ENCODE assay signal across 24 mouse cellular contexts in genomic region chr14:72741667-72742066, GRCm38 (mm10). TPM values are rescaled to one million over a fixed set of nuclear protein-coding genes. Genes with fewer than 3 reads are reported as not detected.
A peak's percentile ranks its signal among the peaks of the same experiment; 100 is the strongest.
DNase-seq lines count a peak whose midpoint lies in the region; ATAC-seq and TF ChIP-seq lines count a peak whose summit lies in the region.
"Had no signal": no experiment of that assay in that cellular context is flagged by ENCODE, and none has a peak within 500 bp of the region (broad histone marks: within the 10 kb centered on the region; RNA-seq: fewer than 3 reads in every experiment).

No protein-coding gene starts in this region.

- no peak overlapping the region for H3K4me2 ChIP-seq in embryonic facial prominence, embryonic 14.5 days (ENCODE audit: low read depth, low read length)
- H3K4me2 ChIP-seq in lung, embryonic 16.5 days (ENCODE audit: low read depth, low read length), result no peak overlapping the region
- H3K4me2 ChIP-seq: embryonic facial prominence, embryonic 15.5 days; heart, embryonic 11.5 days; hindbrain, embryonic 12.5 days; hindbrain, embryonic 15.5 days had no signal

- no peaks in the 10 kb centered on the region for H3K36me3 ChIP-seq in embryonic facial prominence, embryonic 14.5 days (ENCODE audit: control insufficient read depth, insufficient read depth, low read length)
- no peaks in the 10 kb centered on the region for H3K36me3 ChIP-seq in embryonic facial prominence, embryonic 10.5 days (replicated peaks)
- no peaks in the 10 kb centered on the region for H3K36me3 ChIP-seq in lung, embryonic 16.5 days (ENCODE audit: control insufficient read depth, insufficient read depth, low read length)
- H3K36me3 ChIP-seq: embryonic facial prominence, embryonic 15.5 days; hindbrain, embryonic 12.5 days; hindbrain, embryonic 15.5 days had no signal

- no peak for ATAC-seq in embryonic facial prominence, embryonic 14.5 days (ENCODE audit: low read depth)
- peak; percentile 77 for ATAC-seq in lung, embryonic 16.5 days (ENCODE audit: low read depth)
- ATAC-seq: forebrain, embryonic 14.5 days; forebrain, postnatal 0 days had no signal

- H3K9ac ChIP-seq in embryonic facial prominence, embryonic 14.5 days (ENCODE audit: low read depth, low read length), result no peak overlapping the region
- H3K9ac ChIP-seq in lung, embryonic 16.5 days (ENCODE audit: low read length), result no peak overlapping the region
- H3K9ac ChIP-seq: embryonic facial prominence, embryonic 15.5 days; forebrain, postnatal 0 days; hindbrain, embryonic 12.5 days; hindbrain, embryonic 15.5 days had no signal

- H3K27me3 ChIP-seq in embryonic facial prominence, embryonic 14.5 days (replicated peaks; ENCODE audit: control insufficient read depth, insufficient read depth, low read length), result no peaks in the 10 kb centered on the region
- no peaks in the 10 kb centered on the region for H3K27me3 ChIP-seq in embryonic facial prominence, embryonic 10.5 days (replicated peaks; ENCODE audit: low read depth, poor library complexity, severe bottlenecking)
- H3K27me3 ChIP-seq in lung, embryonic 16.5 days (ENCODE audit: control insufficient read depth, insufficient read depth, low read depth, low read length), result no peaks in the 10 kb centered on the region
- no peaks in the 10 kb centered on the region for H3K27me3 ChIP-seq in cerebellum, adult 2 months (ENCODE audit: control insufficient read depth, insufficient read depth, low read length)
- H3K27me3 ChIP-seq: embryonic facial prominence, embryonic 15.5 days; hindbrain, embryonic 12.5 days; hindbrain, embryonic 15.5 days had no signal

- TF ChIP-seq CTCF in cerebellum, adult 2 months (IDR thresholded peaks at IDR 0.05; ENCODE audit: borderline replicate concordance, insufficient read depth, low read depth, low read length), result no peak

- peak; percentile 32 for DNase-seq in embryonic facial prominence, embryonic 14.5 days (ENCODE audit: low spot score)
- DNase-seq in embryonic facial prominence, embryonic 10.5 days (ENCODE audit: low spot score), result no peak
- DNase-seq in lung, postnatal 25 days (ENCODE audit: low spot score), result no peak
- peak; percentile 39 for DNase-seq in testis, postnatal 14 days (ENCODE audit: low spot score)
- DNase-seq in testis, postnatal 10 days (ENCODE audit: low spot score), result no peak
- DNase-seq in cerebellum, adult 2 months, result no peak
- DNase-seq: adrenal gland, adult 2 months; adrenal gland, postnatal 14 days; B cell, adult 2 months; cerebellum, adult 11 months; cerebellum, adult 8-10 months; cerebellum, postnatal 10 days; cerebellum, postnatal 36 days; embryo, embryonic 11 days; forebrain, postnatal 0 days; gastrocnemius, adult 2 months; gastrocnemius, postnatal 14 days; heart, adult 11 months had no signal

- H3K9me3 ChIP-seq in embryonic facial prominence, embryonic 14.5 days (ENCODE audit: control insufficient read depth, low read length), result no peaks in the 10 kb centered on the region
- H3K9me3 ChIP-seq in embryonic facial prominence, embryonic 10.5 days, result no peaks in the 10 kb centered on the region
- H3K9me3 ChIP-seq in lung, embryonic 16.5 days (ENCODE audit: control insufficient read depth, low read length), result no peaks in the 10 kb centered on the region
- H3K9me3 ChIP-seq: embryonic facial prominence, embryonic 15.5 days; hindbrain, embryonic 12.5 days; hindbrain, embryonic 15.5 days had no signal

- peaks cover 7% of the 10 kb centered on the region; the same call in 1 of the 2 replicates for H3K4me1 ChIP-seq in embryonic facial prominence, embryonic 14.5 days (ENCODE audit: control insufficient read depth, insufficient read depth, low read length)
- no peaks in the 10 kb centered on the region for H3K4me1 ChIP-seq in embryonic facial prominence, embryonic 10.5 days
- peaks cover 3% of the 10 kb centered on the region; the same call in 1 of the 2 replicates for H3K4me1 ChIP-seq in lung, embryonic 16.5 days (replicated peaks; ENCODE audit: control insufficient read depth, insufficient read depth, low read length)
- H3K4me1 ChIP-seq in cerebellum, adult 2 months (ENCODE audit: control insufficient read depth, insufficient read depth, low read length), result no peaks in the 10 kb centered on the region
- H3K4me1 ChIP-seq: embryonic facial prominence, embryonic 15.5 days; hindbrain, embryonic 12.5 days; hindbrain, embryonic 15.5 days had no signal

- TF ChIP-seq POLR2A in cerebellum, adult 2 months (IDR thresholded peaks at IDR 0.05; ENCODE audit: borderline replicate concordance, insufficient read depth, low read length), result no peak

- 44% methylated on average over 3 of the region's 3 CpGs for WGBS in embryonic facial prominence, embryonic 14.5 days
- 93% methylated on average over 3 of the region's 3 CpGs for WGBS in embryonic facial prominence, embryonic 10.5 days
- WGBS in lung, embryonic 16.5 days, result 24% methylated on average over 3 of the region's 3 CpGs
- WGBS in cerebellum, adult 2 months, result 35% methylated on average over 3 of the region's 3 CpGs

- H3K4me3 ChIP-seq in embryonic facial prominence, embryonic 14.5 days (ENCODE audit: low read depth, low read length), result no peak overlapping the region
- no peak overlapping the region for H3K4me3 ChIP-seq in embryonic facial prominence, embryonic 10.5 days
- no peak overlapping the region for H3K4me3 ChIP-seq in lung, embryonic 16.5 days (ENCODE audit: low read length)
- no peak overlapping the region for H3K4me3 ChIP-seq in cerebellum, adult 2 months (replicated peaks; ENCODE audit: insufficient read depth, low read depth, low read length)
- H3K4me3 ChIP-seq: embryonic facial prominence, embryonic 15.5 days; gastrocnemius, adult 2 months; hindbrain, embryonic 12.5 days; hindbrain, embryonic 15.5 days had no signal

- no peak overlapping the region for H3K27ac ChIP-seq in embryonic facial prominence, embryonic 14.5 days (replicated peaks; ENCODE audit: low read depth, low read length)
- no peak overlapping the region for H3K27ac ChIP-seq in embryonic facial prominence, embryonic 10.5 days (replicated peaks)
- no peak overlapping the region for H3K27ac ChIP-seq in lung, embryonic 16.5 days (ENCODE audit: low read length)
- H3K27ac ChIP-seq in cerebellum, adult 2 months (ENCODE audit: insufficient read depth, low read length), result no peak overlapping the region
- H3K27ac ChIP-seq: embryonic facial prominence, embryonic 15.5 days; gastrocnemius, adult 2 months; hindbrain, embryonic 12.5 days; hindbrain, embryonic 15.5 days had no signal

RNA-seq across cellular contexts. Expression of gene Fndc3a, which starts 31.9 kb away (rescaled TPM):
- polyA plus RNA-seq in embryonic facial prominence, embryonic 14.5 days (2014; fragmentation: Nextera tagmentation; extraction: Ambion mirVana), result 31.3 and 36.2 TPM in 2 replicates
- polyA plus RNA-seq in embryonic facial prominence, embryonic 10.5 days (2016; fragmentation: Nextera tagmentation; extraction: Ambion mirVana), result 42.6 and 43.9 TPM in 2 replicates
- 36.0 and 40.4 TPM in 2 replicates for polyA plus RNA-seq in lung, embryonic 16.5 days (2015; fragmentation: Nextera tagmentation; extraction: Ambion mirVana)
- polyA plus RNA-seq in cerebellum, adult 2 months (2012; rRNA removed), result 20.0 and 20.6 TPM in 2 replicates

Comparison
In these comparisons a context has a peak if more than half of its experiments do, and no peak if none do; other contexts are left out.
1. DNase-seq: peak in embryonic facial prominence, embryonic 14.5 days (single experiment) and testis, postnatal 14 days (single experiment); none in embryonic facial prominence, embryonic 10.5 days (single experiment), lung, postnatal 25 days (single experiment), testis, postnatal 10 days (single experiment) and cerebellum, adult 2 months (0 of 2).